Mouse (Mus musculus) left cerebral cortex, adult 2 months (tissue): ENCODE results near the gene Gkap1. TPM values are rescaled to one million over a fixed set of nuclear protein-coding genes. Genes with fewer than 3 reads are reported as not detected.

Source experiments
- DNase-seq, 2 experiments: peaks; one replicate each; pipeline ENCODE4 v3.0.0; 2021 to 2022; ENCODE audit warnings: low spot score in 2 of 2, mixed read lengths in 1 of 2; ENCODE audit errors: extremely low spot score in 1 of 2
- H3K27ac ChIP-seq: fragments of 200-600 bp; 2 replicates; pipeline ENCODE4 v1.8.1; 2022
- H3K4me3 ChIP-seq: fragments of 200-600 bp; 2 replicates; pipeline ENCODE4 v1.8.1; 2022
- CTCF ChIP-seq: fragments of 200-600 bp; IDR thresholded peaks from 2 replicates; pipeline ENCODE4 v1.8.1; 2022; ENCODE audit warnings: antibody characterized with exemption, mild to moderate bottlenecking, moderate library complexity
- intact Hi-C: fragments of 180-260 bp; cut with DNase I; formaldehyde crosslinking; loops from one replicate; pipeline ENCODE4 v1.15.1; 2025
- long read RNA-seq, 2 experiments: library from polyadenylated mRNA; stranded (forward); transcript quantifications; one replicate each; pipeline ENCODE4 v2.0.0; 2021; ENCODE audit warnings: borderline mapping rate in 2 of 2
- total RNA-seq, 2 experiments: library from RNA; stranded (reverse); gene quantifications; 2 replicates each; pipeline ENCODE4 v1.2.3; 2021

The Gkap1 gene
- 10 to 100 TPM; 16.8 to 20.3 TPM for total RNA-seq
- long read RNA-seq, experiment 1, transcript Gkap1-201 (12 exons, 1,523 nt), result major isoform, 5 of 12 reads
- long read RNA-seq, experiment 1, partial matches to known transcripts, result 1 of 12 reads
- long read RNA-seq, experiment 1, other reads (novel, unspliced or antisense), result 5 of 12 reads
- long read RNA-seq, experiment 2, transcript Gkap1-201 (12 exons, 1,523 nt), result major isoform, 5 of 12 reads
- long read RNA-seq, experiment 2, partial matches to known transcripts, result 4 of 12 reads
- long read RNA-seq, experiment 2, other reads (novel, unspliced or antisense), result 3 of 12 reads

- H3K4me3 ChIP-seq, result peak within 1 kb of the TSS; percentile 71
- no peak for DNase-seq
- H3K27ac ChIP-seq, result peak within 1 kb of the TSS; percentile 30; the same call in 1 of the 2 replicates
- intact Hi-C loops, result no loop called here
- TF ChIP-seq CTCF, result no peak
These were observed at the start of gene Gkap1 for GRCm38 (mm10) chr13:58275599-58275998. Gene Gkap1 (minus strand): TSS chr13:58275699.

DNA sequence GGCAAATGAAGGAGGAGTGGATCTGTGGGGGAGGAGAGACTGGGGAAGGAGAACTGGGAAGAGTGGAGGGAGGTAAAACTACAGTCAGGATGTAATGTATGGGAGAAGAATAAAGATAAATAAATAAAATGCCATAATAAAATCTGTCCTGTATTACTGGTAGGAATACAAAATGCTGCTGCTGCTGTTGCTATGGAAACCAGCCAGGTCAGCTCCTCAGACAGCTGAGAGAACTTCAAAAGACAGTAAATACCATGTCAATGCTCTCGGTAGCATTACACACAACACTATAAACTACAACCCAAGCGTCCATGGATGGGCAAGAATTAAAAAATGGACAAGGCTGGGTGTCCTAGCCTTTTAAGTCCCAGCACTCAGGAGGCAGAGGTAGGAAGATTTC, 42.3 kb upstream of the Gkap1 start:
- intact Hi-C loops, result no loop called here
- no peak for DNase-seq
- Histone ChIP-seq H3K27ac (no peak overlapping the region), H3K4me3 (no peak overlapping the region)
- no peak for TF ChIP-seq CTCF

DNA sequence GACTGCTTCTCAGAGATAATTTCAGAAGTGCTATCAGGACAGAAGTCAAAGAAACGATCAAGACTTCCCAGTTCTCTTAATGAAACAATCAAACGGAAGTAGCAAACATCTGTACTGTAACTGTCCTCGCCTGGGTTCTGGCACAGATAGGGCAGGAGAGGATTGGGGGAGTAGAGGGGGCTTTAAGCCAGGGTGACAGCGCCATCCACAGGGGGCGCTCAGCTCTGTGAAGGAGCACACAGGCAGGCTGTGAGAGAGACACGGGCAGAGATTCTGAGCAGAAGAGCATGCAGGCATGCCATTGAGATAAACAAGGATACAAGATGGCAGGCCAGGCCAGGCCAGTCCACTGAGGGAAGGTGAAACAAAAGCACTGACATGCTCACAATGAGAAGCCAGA, 39.5 kb upstream of the Gkap1 start:
- Histone ChIP-seq H3K4me3 (no peak overlapping the region), H3K27ac (no peak overlapping the region)
- no peak for TF ChIP-seq CTCF
- DNase-seq, result no peak
- intact Hi-C loops, result no loop called here

- DNase-seq, result no peak
These were observed 38.3 kb upstream of the Gkap1 start for GRCm38 (mm10) chr13:58313758-58314157.

GRCm38 (mm10) chr13:58311351-58311750, 35.9 kb upstream of the Gkap1 start:
- intact Hi-C loops, result no loop called here
- no peak for TF ChIP-seq CTCF
- Histone ChIP-seq H3K4me3 (no peak overlapping the region), H3K27ac (no peak overlapping the region)
- no peak for DNase-seq

More at GRCm38 (mm10) chr13:58313758-58314157, 38.3 kb upstream of the Gkap1 start:
- H3K4me3 ChIP-seq, result no peak overlapping the region
- intact Hi-C loops, result no loop called here
- TF ChIP-seq CTCF, result no peak
- H3K27ac ChIP-seq, result no peak overlapping the region

GRCm38 (mm10) chr13:58309499-58309898, 34.0 kb upstream of the Gkap1 start:
- H3K27ac ChIP-seq, result no peak overlapping the region
- no peak for DNase-seq
- TF ChIP-seq CTCF, result no peak
- no peak overlapping the region for H3K4me3 ChIP-seq
- intact Hi-C loops, result no loop called here

DNA sequence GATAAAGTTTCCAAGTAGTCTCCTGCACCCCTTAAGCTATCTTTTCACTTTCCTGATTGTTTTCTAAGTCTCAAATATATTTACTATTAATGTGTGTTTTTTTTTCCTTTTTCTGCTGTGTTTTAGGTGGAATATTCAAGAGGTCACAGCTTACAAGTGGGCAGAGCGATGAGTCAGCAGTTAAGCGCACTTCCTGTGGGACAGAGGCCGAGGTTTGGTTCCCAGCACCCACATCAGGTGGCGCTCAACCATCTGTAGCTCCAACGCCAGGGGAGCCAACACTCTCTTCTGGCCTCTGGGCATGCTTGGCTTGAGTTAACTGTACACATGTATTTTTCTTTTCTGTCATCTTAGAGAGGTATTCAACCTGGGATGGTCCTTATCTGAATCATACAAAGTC, 32.0 kb upstream of the Gkap1 start:
- intact Hi-C loops, result no loop called here
- TF ChIP-seq CTCF, result no peak
- no peak for DNase-seq
- H3K27ac ChIP-seq, result no peak overlapping the region
- no peak overlapping the region for H3K4me3 ChIP-seq

DNA sequence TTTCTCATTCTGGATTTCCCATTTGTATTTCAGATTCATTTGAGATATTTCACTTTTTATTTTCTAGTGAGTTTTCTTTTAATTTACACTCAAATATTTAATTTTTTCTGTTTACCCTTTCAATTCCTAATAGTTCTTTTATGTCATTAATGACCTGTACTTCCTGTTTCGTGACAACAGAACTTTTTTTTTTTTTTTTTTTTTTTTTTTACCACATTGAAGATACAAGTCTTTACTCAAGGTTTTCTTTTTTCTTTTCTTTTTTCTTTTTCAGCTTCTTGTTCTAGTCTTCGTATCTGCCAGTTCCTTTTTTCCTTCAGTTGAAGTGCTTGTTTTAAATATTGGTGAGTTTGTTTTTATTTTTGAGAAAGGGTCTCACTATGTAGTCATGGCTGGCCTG, 29.7 kb upstream of the Gkap1 start:
- H3K27ac ChIP-seq, result no peak overlapping the region
- no peak for TF ChIP-seq CTCF
- no peak overlapping the region for H3K4me3 ChIP-seq
- intact Hi-C loops, result no loop called here
- no peak for DNase-seq

DNA sequence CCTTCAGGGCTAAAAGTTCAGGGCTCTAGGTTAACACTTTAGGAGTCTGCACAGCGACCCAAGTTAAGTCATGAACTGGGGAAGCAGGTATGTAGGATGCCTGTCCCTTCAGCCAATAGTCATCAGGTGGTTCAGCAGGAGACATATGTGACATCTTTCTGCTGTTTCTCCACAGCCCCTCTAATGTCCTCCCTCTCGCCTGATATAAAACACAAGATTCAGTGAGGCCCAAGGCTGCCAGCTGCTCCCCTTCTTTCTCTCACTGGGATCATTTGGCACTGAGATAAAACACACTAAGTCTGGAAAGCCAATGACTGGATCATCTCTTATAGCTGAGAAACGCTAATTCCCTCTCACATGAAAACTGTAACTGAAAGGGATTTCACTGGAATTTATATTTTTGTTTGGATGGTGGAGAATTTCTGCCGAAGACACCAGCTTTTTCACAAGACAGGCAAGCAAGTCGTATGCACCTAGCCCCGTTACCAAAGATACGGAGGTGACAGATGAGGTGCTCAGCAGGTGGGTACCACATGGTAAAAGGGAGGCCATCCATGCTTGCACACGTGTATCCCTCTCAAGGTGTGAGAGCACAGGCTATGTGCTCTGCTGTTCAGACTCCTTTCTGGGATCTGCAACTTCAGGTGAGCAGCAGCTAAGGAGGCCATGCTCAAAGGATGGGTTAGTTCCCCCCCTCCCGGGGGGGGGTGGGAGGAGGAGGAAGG, 27.1 kb upstream of the Gkap1 start:
- H3K27ac ChIP-seq, result no peak overlapping the region
- no peak for TF ChIP-seq CTCF
- H3K4me3 ChIP-seq, result no peak overlapping the region
- no peak for DNase-seq
- intact Hi-C loops, result no loop called here

DNA sequence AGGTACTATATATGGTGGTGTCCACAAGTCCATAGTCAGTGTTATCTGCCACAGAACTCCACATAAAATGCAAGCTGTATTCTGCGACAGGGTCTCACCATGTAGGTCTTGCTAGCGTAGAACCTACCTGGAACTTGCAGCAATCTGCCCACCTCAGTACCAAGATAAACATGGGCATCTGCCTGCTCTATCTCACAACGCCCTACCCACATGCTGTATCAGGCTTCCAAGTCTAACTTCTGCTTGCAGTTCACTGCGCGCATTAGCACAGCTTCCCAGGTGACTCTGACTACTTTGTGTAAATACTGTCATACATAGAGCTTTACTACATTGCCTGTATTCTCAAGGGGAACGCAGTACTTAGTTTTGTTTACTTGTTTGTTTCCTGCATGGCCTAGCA, 26.5 kb upstream of the Gkap1 start:
- no peak for TF ChIP-seq CTCF
- H3K4me3 ChIP-seq, result no peak overlapping the region
- intact Hi-C loops, result no loop called here
- no peak overlapping the region for H3K27ac ChIP-seq
- DNase-seq, result no peak

- TF ChIP-seq CTCF, result no peak
- no peak for DNase-seq
- Histone ChIP-seq H3K27ac (no peak overlapping the region), H3K4me3 (no peak overlapping the region)
- intact Hi-C loops, result no loop called here
These were observed 23.3 kb upstream of the Gkap1 start for GRCm38 (mm10) chr13:58298756-58299155.

DNA sequence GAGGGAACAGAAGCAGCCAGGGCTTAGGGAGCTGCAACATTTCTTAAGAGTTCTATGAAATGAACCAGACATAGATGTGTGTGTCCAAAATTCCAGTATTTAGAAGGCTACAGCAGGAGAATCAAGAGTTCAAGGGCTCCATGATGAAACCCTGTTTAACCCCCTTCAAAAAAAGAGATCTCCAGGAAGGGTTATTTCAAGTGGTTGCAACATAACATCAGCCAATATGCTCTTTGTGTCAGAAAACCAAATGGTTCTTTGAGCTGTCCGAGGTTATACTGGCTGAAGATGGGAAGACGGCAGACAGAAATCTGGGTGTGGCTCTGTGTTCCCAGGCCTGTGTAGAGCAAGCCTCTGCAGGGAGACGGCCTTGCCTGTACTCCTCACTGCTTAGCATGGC, 20.1 kb upstream of the Gkap1 start:
- no peak for DNase-seq
- Histone ChIP-seq H3K27ac (no peak overlapping the region), H3K4me3 (no peak overlapping the region)
- intact Hi-C loops, result no loop called here
- no peak for TF ChIP-seq CTCF

DNA sequence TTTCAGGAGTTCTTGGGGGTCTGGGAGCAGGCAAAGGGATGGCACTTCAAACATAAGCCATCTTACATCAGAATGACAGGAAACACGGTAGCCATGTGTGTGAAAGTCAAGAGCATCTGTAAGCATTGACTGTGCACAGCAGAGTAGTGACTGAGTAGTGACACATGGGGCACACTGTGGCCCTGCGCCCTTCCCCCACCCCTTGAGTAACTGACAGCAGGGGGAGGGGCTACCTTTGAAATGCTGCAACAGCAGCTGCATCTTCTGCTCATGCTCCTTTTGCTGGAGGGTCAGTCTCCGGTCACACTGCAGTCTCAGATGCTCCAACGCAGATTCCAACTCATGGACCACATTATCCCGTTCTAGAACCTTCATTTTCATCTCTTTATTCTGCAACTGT, 17.3 kb upstream of the Gkap1 start:
- Histone ChIP-seq H3K4me3 (no peak overlapping the region), H3K27ac (no peak overlapping the region)
- TF ChIP-seq CTCF, result no peak
- intact Hi-C loops, result no loop called here
- DNase-seq, result no peak
